Mouse (Mus musculus): ENCODE data around the gene Sike1. TPM values are rescaled to one million over a fixed set of nuclear protein-coding genes. Genes with fewer than 3 reads are reported as not detected.

Sike1 gene
- total RNA-seq (2021): 10 to 100 TPM; 67.8 to 77.6 TPM
- polyA plus RNA-seq (2012; rRNA removed): 18.3 and 21.9 TPM in 2 replicates
- long read RNA-seq, full-length matches to known transcripts: 28 of 36 reads
- long read RNA-seq, partial matches to known transcripts: 5 of 36 reads
- long read RNA-seq, other reads (novel, unspliced or antisense): 3 of 36 reads

GRCm38 (mm10) chr3:102995605-102996321 lies at the start of gene Sike1:
Gene Sike1, plus strand, starts transcription at chr3:102995708.
- DNase-seq: peak; percentile 97

GRCm38 (mm10) chr3:102946312-102946711 lies 49.2 kb upstream of the Sike1 start:
- DNase-seq: no peak

DNA sequence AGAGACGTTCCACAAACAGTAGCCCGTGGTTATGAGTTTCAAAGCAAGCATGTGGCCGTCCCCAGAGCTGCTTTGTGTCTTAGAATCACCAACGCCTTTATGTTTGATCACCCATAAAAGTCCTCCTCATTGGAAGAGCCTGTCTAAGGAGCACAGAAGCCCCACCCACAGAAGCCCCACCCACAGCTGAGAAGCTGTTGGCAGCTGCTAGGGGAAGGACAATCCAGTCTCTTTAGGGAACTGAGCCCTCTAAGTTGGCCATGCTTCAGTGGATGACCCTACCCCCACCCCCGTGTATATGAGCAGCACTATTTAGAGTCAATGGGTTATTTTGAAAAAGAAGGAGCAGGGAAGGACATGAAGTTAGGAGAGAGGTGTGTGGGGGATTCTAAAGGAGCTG lies 48.6 kb upstream of the Sike1 start:
- no peak for DNase-seq

- no peak for DNase-seq
Measured at GRCm38 (mm10) chr3:102954476-102954875, 41.0 kb upstream of the Sike1 start.

DNA sequence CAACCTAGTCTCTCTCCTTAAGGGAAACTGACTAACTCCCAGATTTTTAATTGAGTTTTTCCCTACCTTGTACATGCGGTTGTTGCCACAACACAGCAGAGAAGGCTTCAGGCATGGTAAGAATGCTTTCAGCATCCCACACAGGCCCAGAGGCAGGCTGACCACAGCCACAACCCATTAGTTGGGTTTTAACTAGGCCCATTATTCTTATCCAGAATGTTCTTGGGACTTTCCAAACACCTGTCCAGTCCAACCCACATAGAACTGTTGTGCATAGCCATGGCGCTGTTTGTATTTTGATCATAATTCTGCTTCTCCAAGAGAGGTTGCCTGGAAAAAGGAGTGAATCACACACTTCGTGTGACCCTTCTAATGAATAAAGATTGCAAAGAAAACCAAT lies 40.4 kb upstream of the Sike1 start:
- no peak for DNase-seq

DNA sequence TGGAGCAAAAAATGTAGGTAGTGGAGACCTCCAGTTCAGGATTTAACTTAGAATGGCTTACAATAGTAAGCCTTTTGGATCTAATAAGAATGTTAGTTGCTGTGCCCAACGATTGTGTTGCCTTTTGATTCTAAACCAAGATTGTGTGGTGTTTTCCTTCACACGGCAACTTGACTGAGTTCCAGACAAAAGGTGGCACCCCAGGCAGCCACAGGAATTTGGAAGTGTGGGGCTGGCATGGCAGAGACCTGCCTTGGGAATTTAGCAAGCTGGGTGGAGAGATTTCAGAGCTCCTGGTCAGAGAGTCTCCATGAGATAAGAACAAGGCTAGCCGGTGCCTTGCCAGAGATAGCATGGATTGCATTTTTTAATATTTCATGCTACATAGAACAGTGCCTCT lies 39.9 kb upstream of the Sike1 start:
- DNase-seq: no peak

DNA sequence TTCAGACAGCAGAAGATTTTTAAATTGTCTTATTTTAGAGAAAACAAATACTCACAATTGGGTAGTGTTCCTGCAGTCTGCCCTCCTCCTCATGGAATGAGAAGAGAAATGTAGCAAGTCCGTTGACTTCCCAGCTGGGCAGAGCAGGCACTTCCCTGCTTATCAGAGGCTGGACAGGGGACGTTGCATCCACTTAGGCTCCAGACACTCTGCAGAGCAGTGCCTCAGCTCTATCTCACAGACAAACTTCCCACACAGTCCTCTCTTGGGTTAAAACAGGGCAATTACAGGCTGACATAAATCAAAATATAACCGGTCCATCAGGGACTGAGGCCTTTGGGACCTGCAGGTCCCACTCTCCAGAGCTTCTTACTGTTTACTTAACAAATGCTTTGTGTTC lies 31.5 kb upstream of the Sike1 start, which contains the start of gene Nr1h5:
Gene Nr1h5, minus strand, starts transcription at position 101 of the 400 bp plus-strand sequence.
- DNase-seq: no peak

GRCm38 (mm10) chr3:102970067-102970466 lies 25.4 kb upstream of the Sike1 start:
- DNase-seq: no peak

DNA sequence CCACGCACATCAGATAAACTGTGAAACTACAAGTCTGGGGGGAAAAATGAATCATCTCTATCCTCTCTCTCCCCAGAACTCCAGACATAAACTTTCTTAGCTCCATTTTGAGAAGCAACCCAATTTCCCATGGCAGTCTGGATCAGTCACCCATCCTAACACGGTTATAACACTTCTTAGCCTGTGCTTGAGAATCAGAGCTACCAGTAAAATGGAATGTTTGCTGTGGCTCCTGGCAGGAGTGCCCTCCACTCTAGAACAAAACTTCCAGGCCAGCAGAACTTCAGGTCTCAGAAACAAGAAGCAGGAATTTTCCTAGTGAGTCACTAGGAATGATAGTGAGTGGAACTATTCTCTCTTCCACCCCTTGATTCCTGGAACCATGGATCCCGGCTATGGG lies 25.0 kb upstream of the Sike1 start:
- no peak for DNase-seq

- DNase-seq: no peak
Measured at GRCm38 (mm10) chr3:102976906-102977305, 18.6 kb upstream of the Sike1 start.

GRCm38 (mm10) chr3:102979550-102980348 lies 15.8 kb upstream of the Sike1 start:
- DNase-seq: no peak

DNA sequence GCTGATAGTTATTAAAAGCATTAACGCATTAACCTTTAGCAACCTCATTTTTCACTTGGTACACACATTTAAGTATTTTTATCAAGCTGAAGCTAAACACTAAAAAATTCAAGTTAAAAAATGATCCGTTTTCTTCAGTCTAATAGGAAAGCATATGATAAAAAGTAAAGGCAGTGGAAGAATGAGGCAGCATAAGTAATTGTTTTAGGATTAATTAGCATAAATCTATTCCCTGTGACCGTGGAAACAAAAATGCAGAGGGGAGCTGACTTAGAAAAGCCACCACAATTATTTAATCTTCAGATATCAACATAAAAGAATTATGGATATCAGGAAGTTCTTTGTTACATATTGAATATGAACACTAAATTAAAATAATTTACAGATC lies 15.2 kb upstream of the Sike1 start:
- DNase-seq: no peak

GRCm38 (mm10) chr3:102991041-102991440 lies 4.5 kb upstream of the Sike1 start:
- DNase-seq: no peak

DNA sequence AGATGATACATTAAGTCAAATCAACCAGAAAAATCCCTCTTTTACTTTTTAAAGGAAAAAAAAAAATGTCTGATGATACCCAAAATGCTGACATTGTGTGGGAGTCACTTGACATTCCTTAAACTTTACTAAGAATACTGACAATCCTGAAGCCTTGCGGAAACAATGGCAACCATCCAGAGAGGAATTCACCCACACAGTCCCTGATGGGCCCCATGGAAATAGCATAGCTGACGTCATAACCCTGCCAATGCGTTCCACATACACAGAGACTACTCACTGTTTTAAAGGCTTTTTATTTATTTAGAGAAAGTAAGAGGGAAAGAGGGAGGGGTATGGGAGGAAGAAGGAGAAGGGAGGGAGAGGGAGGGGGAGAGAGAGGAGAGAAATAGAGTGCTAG lies 2.6 kb upstream of the Sike1 start:
- DNase-seq: no peak

DNA sequence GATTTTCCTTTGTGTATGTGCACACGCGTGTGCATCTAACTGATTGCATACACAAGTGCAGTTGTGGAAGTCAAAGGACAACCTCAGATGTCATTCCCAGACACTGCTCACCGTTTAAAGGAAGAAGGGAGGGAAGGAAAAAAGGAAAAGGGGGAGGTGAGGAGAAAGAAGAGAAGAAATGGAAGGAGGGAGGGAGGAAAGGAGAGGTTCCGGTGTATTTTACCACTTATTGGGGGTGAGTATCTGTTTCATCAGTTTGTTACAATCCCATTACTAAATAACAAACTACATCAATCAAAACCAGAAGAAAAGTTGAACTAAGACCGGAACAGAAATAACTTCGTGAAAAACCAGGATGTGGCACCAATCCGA lies 289 bp upstream of the Sike1 start:
- no peak for DNase-seq

- DNase-seq: no peak
Measured at GRCm38 (mm10) chr3:102997036-102997435, 1.5 kb downstream of the Sike1 start.

DNA sequence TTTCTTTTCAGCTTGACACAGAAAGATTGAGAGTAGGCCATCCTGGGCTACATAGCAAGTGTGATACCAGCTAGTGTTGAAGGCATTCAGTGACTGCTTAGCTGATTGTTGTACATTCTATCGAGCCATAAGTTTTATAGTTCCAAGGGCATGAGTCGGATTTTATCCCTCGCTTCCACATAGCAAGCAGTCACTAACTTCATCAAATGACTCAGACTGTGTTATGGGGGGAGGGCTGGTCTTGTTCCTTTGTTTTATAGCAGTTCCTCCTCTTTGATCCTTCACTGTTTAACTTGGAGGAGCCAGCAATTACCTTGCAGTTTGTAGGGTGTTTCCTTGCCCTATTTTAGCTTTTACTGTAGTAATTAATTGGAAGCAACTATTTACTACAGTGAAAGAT lies 2.1 kb downstream of the Sike1 start:
- DNase-seq: no peak

DNA sequence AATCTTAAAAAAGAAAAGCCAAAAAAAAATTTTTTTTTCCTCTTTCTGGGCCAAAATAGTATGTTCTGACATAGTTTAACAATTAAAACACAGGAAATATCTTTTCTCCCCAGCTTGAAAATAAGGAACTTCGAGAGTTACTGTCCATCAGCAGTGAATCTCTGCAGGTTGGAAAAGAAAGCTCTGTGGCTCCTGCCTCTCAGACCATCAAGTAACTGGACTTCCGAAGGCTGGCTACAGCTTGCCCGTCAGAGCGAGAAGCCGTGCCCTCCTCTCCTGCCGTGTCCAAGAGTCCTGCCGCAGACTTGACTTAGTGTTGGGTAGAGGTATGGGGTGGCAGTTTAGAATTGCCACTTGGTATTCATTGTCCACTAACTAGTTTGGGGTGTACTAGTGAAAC lies 6.1 kb downstream of the Sike1 start:
- no peak for DNase-seq

GRCm38 (mm10) chr3:103017350-103017749 lies 21.8 kb downstream of the Sike1 start:
- DNase-seq: no peak

DNA sequence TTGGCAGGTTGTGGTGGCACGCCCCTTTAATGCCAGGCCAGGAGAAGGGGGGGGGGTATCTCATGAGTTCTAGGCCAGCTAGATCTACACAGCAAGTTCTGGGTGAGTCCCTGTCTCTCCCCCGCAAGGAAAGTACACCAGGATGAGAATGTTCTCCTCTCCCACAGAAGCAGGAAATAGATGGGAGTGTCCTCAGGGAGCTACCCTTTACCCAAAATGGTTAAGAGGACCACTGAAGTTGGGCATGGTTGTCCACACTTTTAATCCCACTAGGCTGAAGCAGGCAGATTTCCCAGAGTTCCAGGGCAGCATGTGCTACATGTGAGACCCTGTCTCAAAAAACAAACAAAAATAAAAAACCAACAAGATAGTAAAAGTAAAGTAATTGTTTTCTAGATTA lies 24.0 kb downstream of the Sike1 start:
- DNase-seq: no peak

- peak; percentile 98 for DNase-seq
Measured at GRCm38 (mm10) chr3:103020249-103020942, 24.9 kb downstream of the Sike1 start, which contains the start of gene Csde1. Gene Csde1, plus strand, starts transcription at chr3:103020426.

DNA sequence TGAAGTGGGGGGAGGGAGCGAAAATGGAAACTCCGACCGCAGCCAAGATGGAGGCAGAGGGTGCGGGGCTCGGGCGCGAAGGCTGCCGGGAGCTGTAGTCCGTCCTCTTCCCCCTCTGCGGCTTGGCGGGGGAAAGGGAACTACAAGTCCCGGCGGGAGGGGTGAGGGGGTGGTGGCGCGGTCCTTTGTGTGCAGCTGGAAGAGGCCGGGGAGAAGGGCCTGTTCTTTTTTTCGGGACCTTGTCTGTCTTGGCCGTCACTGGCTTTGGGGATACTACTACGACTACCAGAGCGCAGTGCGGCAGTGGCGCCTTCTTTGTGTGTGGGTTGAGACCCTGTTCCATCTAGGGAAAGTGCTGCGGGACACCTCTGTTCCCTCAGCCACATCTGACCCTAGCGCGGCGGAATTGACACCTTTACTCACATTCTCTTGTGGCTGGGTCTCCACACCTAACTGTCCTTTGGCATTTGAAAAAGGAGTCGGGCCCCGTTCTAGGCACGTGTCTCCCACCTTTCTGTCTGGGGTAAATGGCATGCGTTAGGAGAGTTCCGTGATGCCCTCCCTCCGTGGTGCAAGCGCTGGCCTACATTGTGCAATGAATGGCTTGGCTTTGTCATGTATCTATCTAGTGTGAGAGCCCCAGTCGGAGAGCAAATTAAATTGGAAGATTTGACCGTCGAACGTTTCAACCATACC lies 25.6 kb downstream of the Sike1 start:
- DNase-seq: peak; percentile 95
